Mouse (Mus musculus) kidney, postnatal 0 days (tissue): Measurements from ENCODE around the gene Tcp11l2. TPM values are rescaled to one million over a fixed set of nuclear protein-coding genes. Genes with fewer than 3 reads are reported as not detected.
A peak's percentile ranks its signal among the peaks of the same experiment; 100 is the strongest.

Experiments used
- ATAC-seq: fragments of 200-750 bp; cut with Nextera tagmentation; replicated peaks from 2 replicates; pipeline ENCODE4 v1.8.0; 2017; ENCODE audit warnings: low read depth, moderate number of reproducible peaks, moderate TSS enrichment, moderate library complexity; ENCODE audit not compliant: low FRiP score
- DNase-seq: peaks from one replicate; pipeline ENCODE4 v3.0.0-alpha.2; 2016; ENCODE audit warnings: low spot score
- H3K27ac ChIP-seq: fragments of 300-500 bp; sonication (generic); 2 replicates; pipeline ENCODE4 v1.5.1; 2014; ENCODE audit warnings: mild to moderate bottlenecking
- H3K27me3 ChIP-seq: fragments of 300-500 bp; sonication (generic); 2 replicates; pipeline ENCODE4 v1.6.1; 2014; ENCODE audit warnings: low read length, mixed read lengths; ENCODE audit not compliant: insufficient read depth
- H3K36me3 ChIP-seq: fragments of 300-500 bp; sonication (generic); 2 replicates; pipeline ENCODE4 v1.6.1; 2014; ENCODE audit warnings: low read length, mixed read lengths; ENCODE audit not compliant: insufficient read depth
- H3K4me1 ChIP-seq: fragments of 300-500 bp; sonication (generic); replicated peaks from 2 replicates; pipeline ENCODE4 v1.6.1; 2014; ENCODE audit warnings: antibody characterized with exemption, low read length, mixed read lengths; ENCODE audit not compliant: insufficient read depth
- H3K4me2 ChIP-seq: fragments of 300-500 bp; sonication (generic); 2 replicates; pipeline ENCODE4 v1.6.1; 2014; ENCODE audit warnings: mild to moderate bottlenecking, low read length, moderate library complexity, mixed read lengths
- H3K4me3 ChIP-seq: fragments of 300-500 bp; sonication (generic); replicated peaks from 2 replicates; pipeline ENCODE4 v1.5.1; 2014; ENCODE audit warnings: low read depth, low read length
- H3K9ac ChIP-seq: fragments of 300-500 bp; sonication (generic); 2 replicates; pipeline ENCODE4 v1.6.1; 2014; ENCODE audit warnings: low read depth, low read length
- H3K9me3 ChIP-seq: fragments of 300-500 bp; sonication (generic); replicated peaks from 2 replicates; pipeline ENCODE4 v1.6.1; 2016; ENCODE audit warnings: low read length, inconsistent platforms, mixed read lengths
- CTCF ChIP-seq: IDR thresholded peaks from 2 replicates; pipeline ENCODE4 v1.5.1; 2016; ENCODE audit warnings: antibody characterized with exemption, low read depth, mild to moderate bottlenecking, moderate library complexity
- WGBS: fragments of 180-500 bp; shearing (Covaris S2); extraction: QIAGEN DNeasy Blood & Tissue Kit; methylation state at CpG from one replicate; pipeline ENCODE4 v1.1.7; 2014; 5-methylcytosine and 5-hydroxymethylcytosine counted together
- polyA plus RNA-seq: library from polyadenylated mRNA; unstranded; fragments of >200 nt; fragmentation: Nextera tagmentation; extraction: Ambion mirVana; gene quantifications from 2 replicates; pipeline ENCODE4 v1.2.1, GENCODE M21; 2015

Tcp11l2 gene
- polyA plus RNA-seq, 1 experiment from 2014 or later: 27.0 TPM

DNA sequence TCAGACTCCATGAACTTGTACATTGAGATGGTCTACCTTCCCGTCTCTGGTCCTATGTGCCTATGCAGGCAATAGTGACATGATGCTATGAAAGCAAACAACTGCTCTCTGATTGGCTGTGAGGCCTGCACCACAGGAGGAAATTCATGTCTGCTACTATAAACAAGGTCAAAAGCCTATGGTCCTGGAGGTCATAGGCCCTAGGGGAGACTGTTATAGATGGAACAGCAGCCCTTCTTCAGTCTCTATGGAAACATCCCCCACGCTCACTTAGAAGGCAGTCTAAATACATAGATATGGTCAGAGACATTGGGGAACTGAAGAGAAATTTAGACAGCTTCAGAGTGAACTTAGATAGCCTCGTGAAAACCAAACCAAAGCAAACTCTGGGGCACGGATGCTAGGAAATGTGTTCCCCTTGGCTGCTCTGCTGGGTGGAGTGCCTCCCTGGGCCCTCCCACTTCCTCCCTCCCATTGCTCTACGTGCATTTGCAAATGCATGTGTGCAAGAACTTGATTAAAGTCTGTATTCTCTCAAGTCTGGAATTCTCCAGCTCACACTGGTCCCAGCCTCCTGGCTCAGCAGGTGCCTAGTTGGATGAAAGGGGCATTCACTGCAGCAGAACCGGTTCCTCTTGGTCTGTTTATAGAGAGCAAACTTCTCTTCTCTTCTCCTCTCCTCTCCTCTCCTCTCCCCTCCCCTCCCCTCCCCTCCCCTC is 22.0 kb upstream of the Tcp11l2 start:
- TF ChIP-seq CTCF: no peak
- H3K27ac ChIP-seq: peak overlapping the region; percentile 68
- no peaks in the 10 kb centered on the region for H3K9me3 ChIP-seq
- WGBS: 30% methylated on average over 6 of the region's 6 CpGs
- no peak overlapping the region for H3K4me2 ChIP-seq
- peak; percentile 27 for DNase-seq
- H3K4me3 ChIP-seq: no peak overlapping the region
- no peak overlapping the region for H3K9ac ChIP-seq
- H3K36me3 ChIP-seq: no peaks in the 10 kb centered on the region
- peak; percentile 85 for ATAC-seq
- H3K27me3 ChIP-seq: no peaks in the 10 kb centered on the region
- no peaks in the 10 kb centered on the region for H3K4me1 ChIP-seq

- 76% methylated on average over 2 of the region's 2 CpGs for WGBS
- H3K36me3 ChIP-seq: no peaks in the 10 kb centered on the region
- ATAC-seq (no peak), DNase-seq (no peak)
- H3K9me3 ChIP-seq: no peaks in the 10 kb centered on the region
- H3K9ac ChIP-seq: no peak overlapping the region
- H3K4me2 ChIP-seq: no peak overlapping the region
- H3K27ac ChIP-seq: no peak overlapping the region
- no peaks in the 10 kb centered on the region for H3K4me1 ChIP-seq
- no peaks in the 10 kb centered on the region for H3K27me3 ChIP-seq
- TF ChIP-seq CTCF: no peak
- H3K4me3 ChIP-seq: no peak overlapping the region
Measured at GRCm38 (mm10) chr10:84556120-84556519, 20.3 kb upstream of the Tcp11l2 start.

DNA sequence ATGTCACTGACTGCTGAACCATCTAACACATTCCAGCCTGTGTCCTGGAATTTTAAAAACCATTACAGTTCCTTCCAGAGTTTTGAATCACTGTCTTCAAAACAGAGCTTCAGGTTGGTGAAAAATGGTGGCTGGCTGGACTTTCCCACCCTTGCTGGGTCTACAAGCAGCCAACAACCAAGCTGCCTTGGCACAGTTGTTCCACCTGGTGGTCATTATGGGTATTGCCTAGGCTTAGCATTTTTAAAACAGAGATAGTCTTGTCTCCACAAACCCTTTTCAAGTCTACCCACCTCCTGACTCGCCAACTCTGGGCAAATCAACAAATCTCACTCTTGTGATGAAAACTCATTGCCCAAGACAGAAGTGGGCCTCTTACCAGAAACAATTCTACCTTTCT is 17.9 kb upstream of the Tcp11l2 start:
- WGBS: 100% methylated on average over 1 of the region's 1 CpGs
- no peak for ATAC-seq
- Histone ChIP-seq H3K4me1 (no peaks in the 10 kb centered on the region), H3K36me3 (no peaks in the 10 kb centered on the region), H3K9ac (no peak overlapping the region), H3K27me3 (no peaks in the 10 kb centered on the region), H3K4me2 (no peak overlapping the region), H3K9me3 (no peaks in the 10 kb centered on the region), H3K27ac (no peak overlapping the region), H3K4me3 (no peak overlapping the region)
- peak; percentile 56 for TF ChIP-seq CTCF
- no peak for DNase-seq

DNA sequence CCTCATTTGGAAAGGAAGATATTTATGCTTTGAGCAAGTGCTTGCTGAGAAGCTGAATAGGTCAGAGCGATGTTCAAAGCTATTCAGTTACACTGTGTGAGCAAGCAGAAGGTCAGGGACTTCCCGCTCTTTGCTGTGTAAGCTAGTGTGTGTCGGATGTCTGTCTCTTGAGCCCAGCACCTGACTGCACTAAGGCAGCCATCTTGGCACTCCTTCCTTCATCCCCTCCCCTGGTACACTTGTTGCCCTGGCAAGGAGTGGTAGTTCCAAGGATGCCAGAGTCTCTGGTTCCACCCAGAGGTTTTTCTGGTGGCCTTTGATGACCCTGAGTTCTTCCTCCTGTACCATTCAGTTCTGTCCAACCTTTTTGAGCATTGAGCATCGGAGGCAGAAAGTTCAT is 16.4 kb upstream of the Tcp11l2 start:
- Histone ChIP-seq H3K4me3 (no peak overlapping the region), H3K9me3 (no peaks in the 10 kb centered on the region), H3K9ac (no peak overlapping the region), H3K36me3 (no peaks in the 10 kb centered on the region), H3K4me2 (no peak overlapping the region), H3K27me3 (no peaks in the 10 kb centered on the region), H3K4me1 (no peaks in the 10 kb centered on the region), H3K27ac (no peak overlapping the region)
- TF ChIP-seq CTCF: no peak
- WGBS: 79% methylated on average over 4 of the region's 4 CpGs
- ATAC-seq (no peak), DNase-seq (no peak)

GRCm38 (mm10) chr10:84562121-84562520 is 14.3 kb upstream of the Tcp11l2 start:
- Histone ChIP-seq H3K36me3 (no peaks in the 10 kb centered on the region), H3K4me1 (no peaks in the 10 kb centered on the region), H3K4me2 (no peak overlapping the region), H3K27ac (no peak overlapping the region), H3K9me3 (no peaks in the 10 kb centered on the region), H3K27me3 (no peaks in the 10 kb centered on the region), H3K4me3 (no peak overlapping the region), H3K9ac (no peak overlapping the region)
- 73% methylated on average over 5 of the region's 5 CpGs for WGBS
- DNase-seq (no peak), ATAC-seq (no peak)
- no peak for TF ChIP-seq CTCF

DNA sequence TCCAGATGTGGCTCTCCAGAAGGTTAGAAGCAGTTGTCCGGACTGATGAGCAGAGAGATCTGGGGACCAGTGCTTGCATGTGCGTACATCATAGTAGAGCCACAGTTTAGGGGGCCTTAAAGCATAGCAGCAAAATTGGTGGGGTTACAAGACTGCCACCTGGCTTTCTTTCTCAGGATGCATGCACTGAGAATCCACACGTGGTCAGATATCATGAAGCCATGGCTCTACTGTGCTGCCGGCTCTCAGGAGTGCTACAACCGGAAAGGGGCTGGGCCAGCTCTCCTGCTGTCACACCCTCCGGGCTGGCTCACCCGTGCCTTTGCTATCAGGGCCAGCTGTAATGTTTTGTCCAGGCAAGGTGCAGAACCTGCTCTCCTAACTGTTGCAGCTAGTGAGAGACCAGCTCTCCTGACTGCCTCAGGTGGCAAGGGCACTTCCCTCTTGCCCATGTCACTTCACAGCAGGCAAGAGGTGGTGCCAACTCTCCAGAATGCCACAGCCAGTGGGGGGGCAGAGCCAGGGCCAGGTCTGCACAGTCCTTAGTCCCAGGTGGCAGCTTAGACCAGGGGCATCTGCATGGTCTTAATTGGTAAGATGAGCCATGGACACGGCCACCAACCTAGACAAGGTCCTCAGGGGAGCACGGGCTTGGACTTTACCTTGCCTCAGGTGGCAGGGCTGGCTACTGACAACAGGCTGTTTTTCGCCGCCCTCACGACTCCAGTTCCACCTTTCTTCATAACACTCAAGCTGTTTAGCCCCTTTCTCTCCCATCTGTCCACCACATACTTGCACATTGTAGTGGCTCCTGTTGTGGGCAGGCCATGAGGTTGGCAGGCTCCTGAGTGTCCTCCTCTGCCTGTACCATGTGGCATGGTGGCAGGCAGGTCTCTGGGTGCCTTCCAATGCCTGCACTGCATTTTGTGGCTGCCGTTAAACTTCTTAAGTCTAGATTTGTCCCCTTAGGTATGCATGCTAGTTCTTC is 13.6 kb upstream of the Tcp11l2 start:
- peak; percentile 58 for TF ChIP-seq CTCF
- no peak overlapping the region for H3K27ac ChIP-seq

More for the DNA sequence above, 13.6 kb upstream of the Tcp11l2 start:
- DNase-seq (peak; percentile 36), ATAC-seq (peak; percentile 78; the same call in 1 of the 2 replicates)
- H3K4me1 ChIP-seq: no peaks in the 10 kb centered on the region
- WGBS: 60% methylated on average over 13 of the region's 13 CpGs
- no peak overlapping the region for H3K4me2 ChIP-seq
- no peaks in the 10 kb centered on the region for H3K9me3 ChIP-seq
- no peak overlapping the region for H3K9ac ChIP-seq
- H3K4me3 ChIP-seq: no peak overlapping the region
- H3K27me3 ChIP-seq: no peaks in the 10 kb centered on the region
- H3K36me3 ChIP-seq: no peaks in the 10 kb centered on the region
